Mouse (Mus musculus) midbrain, embryonic 10.5 days (tissue): ENCODE results near the gene Cdc5l. TPM values are rescaled to one million over a fixed set of nuclear protein-coding genes. Genes with fewer than 3 reads are reported as not detected.

Source experiments
- polyA plus RNA-seq: library from polyadenylated mRNA; unstranded; fragments of >200 nt; fragmentation: Nextera tagmentation; extraction: Ambion mirVana; gene quantifications from 2 replicates; pipeline ENCODE4 v1.2.1, GENCODE M21; 2016

Cdc5l gene
- polyA plus RNA-seq, 1 experiment from 2014 or later: 68.3 TPM

Other genes with a start within 250 kb of the Cdc5l start
- 0.42 and 0.71 TPM in 2 replicates for gene Spats1, start 41.7 kb upstream of the Cdc5l start, polyA plus RNA-seq
- gene Aars2, start 73.1 kb upstream of the Cdc5l start, polyA plus RNA-seq: 33.9 and 35.7 TPM in 2 replicates
- gene Tcte1, start 89.7 kb upstream of the Cdc5l start, polyA plus RNA-seq: 1.4 and 1.7 TPM in 2 replicates
- gene Tmem151b, start 115.9 kb upstream of the Cdc5l start, polyA plus RNA-seq: 7.0 and 10.2 TPM in 2 replicates
- 8.6 and 9.2 TPM in 2 replicates for gene Nfkbie, start 122.0 kb upstream of the Cdc5l start, polyA plus RNA-seq
- 122 and 124 TPM in 2 replicates for gene Slc35b2, start 130.1 kb upstream of the Cdc5l start, polyA plus RNA-seq
- gene Hsp90ab1, start 139.5 kb upstream of the Cdc5l start, polyA plus RNA-seq: 1,780 and 2,044 TPM in 2 replicates
- gene Slc29a1, start 165.9 kb upstream of the Cdc5l start, polyA plus RNA-seq: 62.9 and 70.6 TPM in 2 replicates
- gene Mymx, start 168.4 kb upstream of the Cdc5l start, polyA plus RNA-seq: 0.21 and 0.39 TPM in 2 replicates
- 0.76 and 1.5 TPM in 2 replicates for gene Capn11, start 225.6 kb upstream of the Cdc5l start, polyA plus RNA-seq